Mouse (Mus musculus) kidney, adult 9 months (tissue): Measurements from ENCODE around the gene Olfr971.
"Not testable (repeated sequence)": the region's sequence is repeated elsewhere in the genome, so short reads cannot be mapped to it uniquely, and the experiment has no call there.

Source experiments
- DNase-seq: peaks from one replicate; pipeline ENCODE4 v3.0.0; 2022

Gene Olfr971

GRCm38 (mm10) chr9:39836576-39836975 is at the start of gene Olfr971:
TSS of gene Olfr971 (plus strand) at chr9:39836876.
- not testable (repeated sequence) for DNase-seq

- no peak for DNase-seq
Observed at GRCm38 (mm10) chr9:39790558-39790957, 46.1 kb upstream of the Olfr971 start, which contains the start of gene Olfr969. TSS of gene Olfr969 (plus strand) at chr9:39790945.

- DNase-seq = no peak
Observed at GRCm38 (mm10) chr9:39808560-39808959, 28.1 kb upstream of the Olfr971 start, which contains the start of gene Olfr970. TSS of gene Olfr970 (plus strand) at chr9:39808860.

GRCm38 (mm10) chr9:39866122-39866521 is 29.4 kb downstream of the Olfr971 start, which contains the start of gene Olfr972:
TSS of gene Olfr972 (plus strand) at chr9:39866422.
- DNase-seq = no peak

GRCm38 (mm10) chr9:39871986-39872385 is 35.3 kb downstream of the Olfr971 start:
- DNase-seq = not testable (repeated sequence)

GRCm38 (mm10) chr9:39877541-39878396 is 41.1 kb downstream of the Olfr971 start:
- DNase-seq = not testable (repeated sequence)
